Mouse (Mus musculus): Measurements from ENCODE around the gene Wdr44. TPM values are rescaled to one million over a fixed set of nuclear protein-coding genes. Genes with fewer than 3 reads are reported as not detected.
"Not testable (repeated sequence)": the region's sequence is repeated elsewhere in the genome, so short reads cannot be mapped to it uniquely, and the experiment has no call there.

The Wdr44 gene
- 10 to 100 TPM; 10.6 to 12.0 TPM for total RNA-seq (2021)
- long read RNA-seq, experiment 1 = 0 reads
- long read RNA-seq, experiment 2, full-length matches to known transcripts = 2 of 3 reads
- long read RNA-seq, experiment 2, partial matches to known transcripts = 1 of 3 reads
- long read RNA-seq, experiment 2, other reads (novel, unspliced or antisense) = 0 of 3 reads

- peak; percentile 76 to 86 for DNase-seq (ENCODE audit: low spot score in 2 of 2)
Observed at GRCm38 (mm10) chrX:23692722-23693442, at the start of gene Wdr44. Gene Wdr44, plus strand, starts transcription at chrX:23693051.

- no peak for DNase-seq (ENCODE audit: low spot score in 2 of 2)
Observed at GRCm38 (mm10) chrX:23648371-23648770, 44.5 kb upstream of the Wdr44 start.

- DNase-seq (ENCODE audit: low spot score in 2 of 2) = no peak
Observed at GRCm38 (mm10) chrX:23662216-23662615, 30.6 kb upstream of the Wdr44 start.

GRCm38 (mm10) chrX:23673193-23673592 is 19.7 kb upstream of the Wdr44 start:
- DNase-seq (ENCODE audit: low spot score in 2 of 2) = no peak

- DNase-seq (ENCODE audit: low spot score in 2 of 2) = no peak
Observed at GRCm38 (mm10) chrX:23675450-23675849, 17.4 kb upstream of the Wdr44 start.

DNA sequence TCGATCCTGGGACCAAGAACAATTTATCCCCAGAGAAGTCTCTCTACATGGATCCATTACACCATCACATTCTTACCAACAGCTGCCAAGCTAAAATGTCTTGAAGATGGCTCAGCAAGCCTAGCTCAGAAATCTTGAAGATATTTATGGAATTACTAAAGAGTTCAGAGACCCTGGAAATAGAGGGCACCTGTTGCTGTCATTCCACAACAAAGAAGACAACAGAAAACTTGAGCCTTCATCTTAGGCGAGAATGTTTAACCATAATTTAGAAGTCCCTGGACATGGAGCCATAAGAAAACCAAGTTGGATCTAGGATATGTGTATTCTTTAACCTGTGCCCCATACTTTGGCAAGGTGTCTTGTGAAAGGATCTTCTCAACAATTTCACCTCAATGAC is 16.3 kb upstream of the Wdr44 start:
- DNase-seq (ENCODE audit: low spot score in 2 of 2) = no peak

DNA sequence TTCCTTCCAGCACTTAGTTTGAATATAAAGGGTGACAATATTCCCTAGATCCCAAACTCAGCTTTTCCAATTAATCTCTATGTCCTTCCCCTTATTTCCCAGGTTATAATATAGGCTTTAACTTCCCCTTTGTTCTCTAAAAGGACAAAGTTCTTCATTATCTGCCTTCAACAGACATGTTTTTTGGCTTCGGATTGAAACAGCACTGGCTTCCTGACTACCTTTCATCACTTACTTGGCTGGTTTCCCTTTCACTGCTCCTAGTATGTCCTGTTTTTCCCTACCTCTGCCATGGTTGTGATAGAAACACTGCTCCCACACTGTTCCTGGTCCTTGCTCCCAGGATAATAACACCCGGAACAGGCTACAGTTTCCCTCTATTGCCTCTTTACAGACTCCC is 15.3 kb upstream of the Wdr44 start:
- DNase-seq (ENCODE audit: low spot score in 2 of 2) = no peak

DNA sequence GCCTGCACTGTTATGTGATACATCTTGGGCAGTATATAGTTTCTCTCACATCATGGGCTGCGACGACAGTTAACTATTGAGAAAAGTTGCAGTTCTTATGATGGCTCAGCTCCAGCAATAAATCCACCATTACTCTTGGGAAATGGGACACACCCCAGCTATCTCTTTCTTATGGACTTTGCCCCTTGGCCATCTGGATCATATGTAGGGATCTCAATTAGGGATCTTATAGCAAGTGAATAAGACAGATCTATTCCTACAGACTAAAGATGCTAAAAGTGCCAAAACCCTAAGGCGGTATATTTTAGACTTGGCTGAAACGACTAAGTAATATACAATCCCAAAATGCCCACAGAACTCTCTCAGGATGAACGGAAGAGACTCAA is 522 bp upstream of the Wdr44 start:
- DNase-seq (ENCODE audit: low spot score in 2 of 2) = no peak

GRCm38 (mm10) chrX:23693443-23694400 is 871 bp downstream of the Wdr44 start:
- DNase-seq (ENCODE audit: low spot score in 2 of 2) = peak in 1 of 2 experiments; percentile 2

DNA sequence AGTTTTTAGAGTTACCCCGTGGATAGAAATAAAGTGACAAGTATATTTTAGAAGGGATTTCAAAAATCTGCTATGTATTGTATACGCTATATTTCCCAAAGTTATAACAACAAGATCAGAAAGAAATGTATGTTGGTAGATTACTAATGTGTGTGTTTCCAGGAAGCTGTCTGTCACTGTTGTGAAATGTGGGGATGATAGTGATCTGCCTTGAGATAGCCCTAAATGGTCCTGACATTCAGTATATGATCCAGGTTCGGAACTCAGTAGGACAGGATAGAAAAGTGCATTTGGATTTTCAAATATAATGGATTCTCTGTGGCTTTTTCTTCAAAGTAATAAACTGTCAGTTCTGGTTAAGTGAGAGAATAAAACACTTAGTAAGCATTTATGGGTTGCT is 1.7 kb downstream of the Wdr44 start:
- no peak for DNase-seq (ENCODE audit: low spot score in 2 of 2)

DNA sequence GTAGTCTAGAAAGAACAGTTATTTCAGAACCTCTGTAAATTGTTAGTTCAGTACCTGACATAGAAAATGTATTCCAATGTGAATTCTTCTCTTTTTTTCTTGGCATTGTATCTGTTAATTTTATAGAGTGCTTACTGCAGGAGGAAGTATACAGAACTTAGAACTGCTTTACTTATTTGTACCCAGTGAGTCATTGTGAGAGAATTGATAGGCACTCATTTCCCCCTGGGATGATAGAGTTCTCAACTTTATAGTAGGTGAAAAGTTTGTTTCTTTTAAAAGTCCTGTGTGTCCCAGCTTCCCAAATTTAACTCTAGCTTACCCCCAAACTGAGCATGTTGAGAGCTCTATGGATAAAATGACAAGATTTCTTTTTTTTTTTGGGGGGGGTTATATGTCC is 2.3 kb downstream of the Wdr44 start:
- DNase-seq (ENCODE audit: low spot score in 2 of 2) = no peak

DNA sequence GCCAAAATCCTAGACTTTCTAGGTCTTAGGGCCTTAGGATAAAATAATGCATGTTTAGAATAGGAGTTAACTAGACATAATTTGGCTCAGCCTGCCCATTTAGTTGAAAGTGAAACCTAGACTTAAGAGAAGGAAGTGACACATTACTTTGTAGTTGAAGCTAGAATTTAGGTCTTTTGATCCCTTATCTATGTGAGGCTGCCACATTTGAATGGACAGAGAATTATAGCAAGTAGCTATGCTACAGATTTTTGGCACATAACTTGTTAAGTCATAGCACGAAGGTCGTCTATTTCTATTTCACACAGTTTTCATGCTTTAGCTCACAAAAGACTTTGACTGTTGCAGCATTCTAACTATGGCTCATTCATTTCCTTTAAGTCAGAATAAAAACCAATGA is 4.5 kb downstream of the Wdr44 start:
- DNase-seq (ENCODE audit: low spot score in 2 of 2) = no peak

GRCm38 (mm10) chrX:23699023-23699422 is 6.2 kb downstream of the Wdr44 start:
- no peak for DNase-seq (ENCODE audit: low spot score in 2 of 2)

DNA sequence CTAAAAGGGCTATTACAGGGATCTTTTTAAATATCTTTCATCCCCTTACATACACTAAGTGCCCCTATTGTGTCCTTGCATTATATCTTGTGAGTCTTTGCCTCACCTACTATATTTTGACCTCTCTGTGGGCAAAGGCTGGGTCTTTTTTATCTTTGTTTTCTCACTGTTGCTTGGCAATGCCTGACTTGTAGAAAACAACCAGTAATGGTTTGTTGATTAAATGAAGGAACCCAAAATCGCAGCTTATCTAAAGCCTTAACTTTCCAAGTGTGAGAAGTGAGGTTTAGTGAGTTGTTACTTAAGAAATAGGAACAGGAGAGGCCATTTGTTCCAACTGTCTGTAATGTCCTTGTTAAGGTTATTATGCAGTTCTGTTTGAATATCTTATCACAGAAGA is 24.4 kb downstream of the Wdr44 start:
- DNase-seq (ENCODE audit: low spot score in 2 of 2) = no peak

- DNase-seq (ENCODE audit: low spot score in 2 of 2) = no peak
Observed at GRCm38 (mm10) chrX:23727463-23727862, 34.6 kb downstream of the Wdr44 start.

- no peak for DNase-seq (ENCODE audit: low spot score in 2 of 2)
Observed at GRCm38 (mm10) chrX:23754671-23755070, 61.8 kb downstream of the Wdr44 start.

GRCm38 (mm10) chrX:23767849-23768248 is 75.0 kb downstream of the Wdr44 start:
- DNase-seq (ENCODE audit: low spot score in 2 of 2) = no peak

- no peak for DNase-seq (ENCODE audit: low spot score in 2 of 2)
Observed at GRCm38 (mm10) chrX:23807125-23807524, 114.3 kb downstream of the Wdr44 start.

GRCm38 (mm10) chrX:23810365-23810764 is 117.5 kb downstream of the Wdr44 start:
- no peak for DNase-seq (ENCODE audit: low spot score in 2 of 2)

GRCm38 (mm10) chrX:23813287-23813686 is 120.4 kb downstream of the Wdr44 start:
- not testable (repeated sequence) for DNase-seq (ENCODE audit: low spot score in 2 of 2)

DNA sequence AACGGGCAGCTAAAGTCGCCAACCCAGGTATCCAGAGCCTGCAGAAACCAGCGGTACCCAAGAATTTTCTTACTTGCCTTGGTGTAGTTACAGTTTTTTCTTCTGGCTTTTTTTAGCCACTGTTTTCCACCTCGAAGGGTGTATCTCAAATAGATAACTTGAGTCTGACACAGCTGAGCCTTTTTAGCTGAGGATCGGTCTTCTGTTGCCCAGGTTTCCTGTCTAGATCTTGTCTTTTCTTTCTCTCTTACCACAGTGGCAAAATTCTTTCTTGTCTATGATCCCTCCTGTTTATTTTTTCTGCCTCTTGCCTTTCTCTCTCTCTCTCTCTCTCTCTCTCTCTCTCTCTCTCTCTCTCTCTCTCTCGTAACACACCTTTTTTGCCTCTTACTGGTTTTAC is 130.0 kb downstream of the Wdr44 start:
- not testable (repeated sequence) for DNase-seq (ENCODE audit: low spot score in 2 of 2)

All from adrenal gland, postnatal 4 days (tissue).